Mouse (Mus musculus) heart, embryonic 12.5 days (tissue): ENCODE data around the gene Zan. TPM values are rescaled to one million over a fixed set of nuclear protein-coding genes. Genes with fewer than 3 reads are reported as not detected.

ENCODE experiments used
- ATAC-seq: fragments of 200-750 bp; cut with Nextera tagmentation; 2 replicates; pipeline ENCODE4 v1.8.0; 2017; ENCODE audit warnings: moderate TSS enrichment, moderate library complexity; ENCODE audit not compliant: insufficient number of reproducible peaks, low FRiP score
- H3K27ac ChIP-seq: fragments of 300-500 bp; sonication (generic); 2 replicates; pipeline ENCODE4 v1.5.1; 2016; ENCODE audit warnings: mild to moderate bottlenecking, moderate library complexity; ENCODE audit not compliant: poor library complexity, severe bottlenecking
- H3K27me3 ChIP-seq: fragments of 300-500 bp; sonication (generic); replicated peaks from 2 replicates; pipeline ENCODE4 v1.6.1; 2016; ENCODE audit warnings: mild to moderate bottlenecking, moderate library complexity
- H3K36me3 ChIP-seq: fragments of 300-500 bp; sonication (generic); 2 replicates; pipeline ENCODE4 v1.6.1; 2016; ENCODE audit warnings: mild to moderate bottlenecking, moderate library complexity
- H3K4me1 ChIP-seq: fragments of 300-500 bp; sonication (generic); replicated peaks from 2 replicates; pipeline ENCODE4 v1.6.1; 2016; ENCODE audit warnings: mild to moderate bottlenecking
- H3K4me2 ChIP-seq: fragments of 300-500 bp; sonication (generic); 2 replicates; pipeline ENCODE4 v1.6.1; 2016; ENCODE audit warnings: mild to moderate bottlenecking, moderate library complexity
- H3K4me3 ChIP-seq: fragments of 300-500 bp; sonication (generic); 2 replicates; pipeline ENCODE4 v1.5.1; 2016; ENCODE audit warnings: mild to moderate bottlenecking
- H3K9ac ChIP-seq: fragments of 300-500 bp; sonication (generic); 2 replicates; pipeline ENCODE4 v1.6.1; 2016; ENCODE audit warnings: mild to moderate bottlenecking, moderate library complexity
- H3K9me3 ChIP-seq: fragments of 300-500 bp; sonication (generic); replicated peaks from 2 replicates; pipeline ENCODE4 v1.6.1; 2016; ENCODE audit warnings: mild to moderate bottlenecking, moderate library complexity
- WGBS: fragments of 180-500 bp; shearing (Covaris S2); methylation state at CpG from one replicate; pipeline ENCODE4 v1.1.7; 2016; 5-methylcytosine and 5-hydroxymethylcytosine counted together
- polyA plus RNA-seq: library from polyadenylated mRNA; unstranded; fragments of >200 nt; fragmentation: Nextera tagmentation; extraction: Ambion mirVana; gene quantifications from 2 replicates; pipeline ENCODE4 v1.2.1, GENCODE M21; 2016

The Zan gene
- 0.04 TPM in 2 replicates for polyA plus RNA-seq

DNA sequence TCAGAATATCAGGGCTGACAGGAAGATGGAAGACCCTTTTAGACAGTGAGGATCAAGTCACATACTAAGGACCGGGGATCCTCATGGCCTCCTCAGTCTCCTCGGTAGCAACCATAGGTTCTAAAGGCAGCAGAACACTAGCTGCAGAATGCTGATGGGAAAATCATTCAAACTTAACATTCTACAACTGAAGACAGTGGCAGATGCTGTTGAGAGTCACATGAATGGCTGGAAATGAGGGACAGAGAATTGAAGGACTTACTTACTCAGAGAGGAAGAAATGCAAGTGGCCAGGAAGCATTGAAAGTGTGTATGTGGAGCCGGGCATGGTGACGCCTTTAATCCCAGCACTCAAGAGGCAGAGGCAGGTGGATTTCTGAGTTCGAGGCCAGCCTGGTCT is at the start of gene Zan:
Zan (minus strand) TSS at position 101 of the 400 bp plus-strand sequence.
- 79% methylated on average over 5 of the region's 5 CpGs for WGBS
- Histone ChIP-seq H3K4me1 (0 out of 2 replicates have a peak, but pooled peaks cover 3% of the 10 kb centered on the region), H3K4me3 (no peak within 1 kb of the TSS), H3K36me3 (no peaks in the 10 kb centered on the region), H3K9me3 (no peaks in the 10 kb centered on the region), H3K27me3 (no peaks in the 10 kb centered on the region), H3K27ac (no peak within 1 kb of the TSS), H3K9ac (no peak within 1 kb of the TSS), H3K4me2 (no peak within 1 kb of the TSS)
- no peak for ATAC-seq

DNA sequence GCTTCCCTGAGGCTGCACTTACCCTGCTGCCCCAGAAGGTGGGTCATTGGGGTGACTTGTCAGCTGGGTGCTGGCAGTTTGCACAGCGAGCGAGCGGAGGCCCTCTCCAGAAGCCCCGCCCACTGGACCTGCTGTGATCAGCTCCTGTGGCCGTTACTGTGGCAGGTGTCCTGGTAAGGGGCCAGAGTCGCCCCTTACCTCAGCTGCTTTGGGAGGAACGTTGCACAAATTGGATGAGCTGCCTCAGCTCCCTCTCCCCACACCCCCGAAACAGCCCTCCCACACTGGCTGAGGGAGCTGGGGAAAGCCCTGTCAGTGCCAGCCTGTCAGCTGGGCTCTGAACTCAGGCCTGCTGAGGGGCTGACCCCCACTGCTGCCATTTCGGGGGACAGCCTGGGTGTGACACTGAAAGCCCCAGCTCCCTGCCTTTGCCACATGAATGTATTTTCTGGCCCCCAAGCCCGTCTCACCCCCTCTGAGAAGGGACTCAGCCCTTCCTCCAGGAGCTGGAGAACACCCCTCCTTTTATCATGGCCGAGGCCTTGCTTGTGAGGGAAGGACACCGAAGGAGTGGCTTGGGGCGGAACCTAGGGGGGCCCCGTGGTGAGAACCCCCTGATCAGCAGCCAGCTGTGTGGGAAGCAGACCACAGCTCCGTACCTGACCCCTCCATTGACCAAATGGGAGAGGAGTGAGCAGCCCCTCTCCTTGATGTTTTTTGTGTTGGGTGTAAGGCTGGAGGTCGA is 49.5 kb upstream of the Zan start:
- H3K27ac ChIP-seq, result peak overlapping the region; percentile 22; the same call in 1 of the 2 replicates
- H3K4me1 ChIP-seq, result peaks cover 33% of the 10 kb centered on the region
- H3K36me3 ChIP-seq, result peaks cover 86% of the 10 kb centered on the region
- H3K9me3 ChIP-seq, result no peaks in the 10 kb centered on the region
- H3K4me2 ChIP-seq, result no peak overlapping the region
- H3K4me3 ChIP-seq, result no peak overlapping the region
- 0 out of 2 replicates have a peak overlapping the region, but pooled peaks have one; percentile 12 for H3K9ac ChIP-seq
- H3K27me3 ChIP-seq, result no peaks in the 10 kb centered on the region
- no peak; the same call in 1 of the 2 replicates for ATAC-seq
- WGBS, result 53% methylated on average over 16 of the region's 16 CpGs

GRCm38 (mm10) chr5:137525511-137525910 is 48.6 kb upstream of the Zan start:
- no peaks in the 10 kb centered on the region for H3K9me3 ChIP-seq
- peak overlapping the region; percentile 28; the same call in 1 of the 2 replicates for H3K27ac ChIP-seq
- H3K4me3 ChIP-seq, result no peak overlapping the region
- WGBS, result 79% methylated on average over 16 of the region's 16 CpGs
- H3K27me3 ChIP-seq, result no peaks in the 10 kb centered on the region
- no peak overlapping the region for H3K4me2 ChIP-seq
- ATAC-seq, result no peak
- H3K4me1 ChIP-seq, result peaks cover 28% of the 10 kb centered on the region
- no peak overlapping the region for H3K9ac ChIP-seq
- peaks cover 94% of the 10 kb centered on the region for H3K36me3 ChIP-seq

DNA sequence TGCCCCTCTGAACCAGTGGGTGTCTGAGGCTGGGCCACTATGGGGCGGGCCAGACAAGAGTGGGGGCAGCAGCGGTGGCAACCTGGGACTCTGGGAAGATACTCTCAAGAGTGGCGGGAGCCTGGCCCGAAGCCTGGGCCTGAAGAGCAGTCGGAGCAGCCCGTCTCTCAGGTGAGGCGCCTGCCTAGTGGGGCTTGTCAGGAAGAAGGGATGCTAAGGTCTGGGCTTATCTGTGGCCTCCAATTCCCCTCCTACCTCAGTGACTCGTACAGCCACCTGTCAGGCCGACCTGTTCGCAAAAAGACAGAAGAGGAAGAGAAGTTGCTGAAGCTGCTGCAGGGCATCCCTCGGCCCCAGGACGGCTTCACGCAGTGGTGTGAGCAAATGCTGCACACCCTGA is 47.8 kb upstream of the Zan start:
- no peak overlapping the region for H3K4me2 ChIP-seq
- H3K27ac ChIP-seq, result no peak overlapping the region
- H3K4me1 ChIP-seq, result peaks cover 20% of the 10 kb centered on the region
- H3K9me3 ChIP-seq, result no peaks in the 10 kb centered on the region
- no peak for ATAC-seq
- H3K9ac ChIP-seq, result no peak overlapping the region
- H3K36me3 ChIP-seq, result peaks cover 96% of the 10 kb centered on the region
- no peak overlapping the region for H3K4me3 ChIP-seq
- WGBS, result 86% methylated on average over 13 of the region's 13 CpGs
- no peaks in the 10 kb centered on the region for H3K27me3 ChIP-seq

GRCm38 (mm10) chr5:137524251-137524515 is 47.3 kb upstream of the Zan start:
- WGBS, result 86% methylated on average over 8 of the region's 8 CpGs
- ATAC-seq, result no peak
- no peak overlapping the region for H3K4me3 ChIP-seq
- H3K9me3 ChIP-seq, result no peaks in the 10 kb centered on the region
- H3K27ac ChIP-seq, result no peak overlapping the region
- H3K9ac ChIP-seq, result no peak overlapping the region
- H3K27me3 ChIP-seq, result no peaks in the 10 kb centered on the region
- no peak overlapping the region for H3K4me2 ChIP-seq
- peaks cover 96% of the 10 kb centered on the region for H3K36me3 ChIP-seq
- peaks cover 18% of the 10 kb centered on the region for H3K4me1 ChIP-seq

- Histone ChIP-seq H3K27me3 (no peaks in the 10 kb centered on the region), H3K27ac (no peak overlapping the region), H3K4me1 (peaks cover 18% of the 10 kb centered on the region), H3K36me3 (peaks cover 96% of the 10 kb centered on the region), H3K4me3 (no peak overlapping the region), H3K4me2 (no peak overlapping the region), H3K9me3 (no peaks in the 10 kb centered on the region), H3K9ac (no peak overlapping the region)
- ATAC-seq, result no peak
- 85% methylated on average over 25 of the region's 25 CpGs for WGBS
Measured at GRCm38 (mm10) chr5:137523396-137524250, 46.8 kb upstream of the Zan start.

GRCm38 (mm10) chr5:137522711-137523110 is 45.8 kb upstream of the Zan start:
- Histone ChIP-seq H3K36me3 (peaks cover 96% of the 10 kb centered on the region), H3K4me3 (no peak overlapping the region), H3K9ac (no peak overlapping the region), H3K4me2 (no peak overlapping the region), H3K9me3 (no peaks in the 10 kb centered on the region), H3K27ac (no peak overlapping the region), H3K4me1 (peaks cover 13% of the 10 kb centered on the region), H3K27me3 (no peaks in the 10 kb centered on the region)
- WGBS, result 81% methylated on average over 11 of the region's 11 CpGs
- no peak for ATAC-seq

DNA sequence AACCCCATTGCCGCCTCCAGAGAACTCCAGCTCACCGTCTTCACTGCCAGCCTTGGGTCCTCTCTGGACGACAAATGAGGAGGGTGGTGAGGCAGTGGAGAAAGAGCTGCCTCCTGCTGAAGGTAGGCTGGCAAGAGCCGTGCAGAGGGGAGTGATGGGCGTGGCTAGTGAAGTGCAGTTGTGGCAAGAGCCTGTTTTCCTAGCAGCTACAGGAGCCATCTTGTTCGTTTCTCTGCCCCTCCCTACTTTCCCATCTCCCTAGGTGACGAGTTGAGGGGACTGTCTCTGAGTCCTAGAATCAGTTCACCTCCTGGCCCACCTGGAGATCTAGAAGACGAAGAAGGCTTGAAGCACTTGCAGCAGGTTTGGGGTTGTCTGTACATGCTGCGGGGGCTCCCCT is 45.0 kb upstream of the Zan start:
- 79% methylated on average over 9 of the region's 9 CpGs for WGBS

DNA sequence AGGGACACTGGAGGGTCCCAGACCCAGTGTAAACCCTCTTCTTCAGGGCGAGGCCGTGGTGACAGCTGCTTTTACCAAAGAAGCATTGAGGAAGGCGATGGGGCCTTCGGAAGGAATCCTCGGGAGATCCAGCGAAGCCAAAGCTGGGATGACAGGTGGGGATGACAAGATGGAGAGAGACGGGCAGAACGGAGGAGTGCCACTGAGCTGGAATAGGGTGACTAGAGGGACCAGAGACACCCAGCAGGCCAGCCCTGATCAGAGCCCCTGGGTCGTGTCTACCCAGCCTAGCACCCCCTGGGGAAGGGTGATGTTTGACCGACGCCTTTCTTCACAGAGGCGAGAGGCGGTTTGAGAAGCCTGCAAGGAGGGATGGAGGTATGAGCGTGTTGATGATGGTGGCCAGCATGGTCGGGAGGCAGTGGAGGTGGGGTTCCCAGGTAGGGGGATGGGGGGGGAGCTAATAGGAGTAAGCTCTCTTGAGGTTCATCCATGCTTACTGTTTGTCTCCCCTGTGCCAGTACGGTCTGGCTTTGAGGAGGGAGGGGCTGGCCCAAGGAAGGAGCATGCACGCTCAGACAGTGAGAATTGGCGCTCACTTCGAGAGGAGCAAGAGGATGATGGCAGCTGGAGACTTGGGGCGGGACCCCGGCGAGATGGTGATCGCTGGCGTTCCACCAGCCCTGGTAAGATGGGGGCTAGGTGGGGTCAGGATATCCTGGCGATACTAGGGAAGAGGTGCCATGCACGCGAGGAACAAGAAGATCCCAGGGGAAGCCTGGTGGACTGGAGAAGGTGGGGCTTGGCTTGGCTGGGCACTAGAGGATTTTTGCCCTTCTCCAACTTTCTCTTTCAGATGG is 43.1 kb upstream of the Zan start:
- H3K36me3 ChIP-seq, result peaks cover 79% of the 10 kb centered on the region
- H3K27me3 ChIP-seq, result no peaks in the 10 kb centered on the region
- H3K9ac ChIP-seq, result 0 out of 2 replicates have a peak overlapping the region, but pooled peaks have one; percentile 5
- H3K9me3 ChIP-seq, result no peaks in the 10 kb centered on the region
- H3K4me2 ChIP-seq, result no peak overlapping the region
- no peak overlapping the region for H3K27ac ChIP-seq
- no peaks in the 10 kb centered on the region for H3K4me1 ChIP-seq
- ATAC-seq, result no peak
- no peak overlapping the region for H3K4me3 ChIP-seq
- whole genome bisulfite sequencing, result 91% methylated on average over 27 of the region's 27 CpGs

More for the DNA sequence above, 45.0 kb upstream of the Zan start:
- ATAC-seq, result no peak
- H3K4me1 ChIP-seq, result peaks cover 9% of the 10 kb centered on the region
- no peaks in the 10 kb centered on the region for H3K27me3 ChIP-seq
- H3K27ac ChIP-seq, result no peak overlapping the region
- H3K9me3 ChIP-seq, result no peaks in the 10 kb centered on the region
- no peak overlapping the region for H3K9ac ChIP-seq
- H3K4me3 ChIP-seq, result no peak overlapping the region
- H3K4me2 ChIP-seq, result no peak overlapping the region
- H3K36me3 ChIP-seq, result peaks cover 96% of the 10 kb centered on the region

DNA sequence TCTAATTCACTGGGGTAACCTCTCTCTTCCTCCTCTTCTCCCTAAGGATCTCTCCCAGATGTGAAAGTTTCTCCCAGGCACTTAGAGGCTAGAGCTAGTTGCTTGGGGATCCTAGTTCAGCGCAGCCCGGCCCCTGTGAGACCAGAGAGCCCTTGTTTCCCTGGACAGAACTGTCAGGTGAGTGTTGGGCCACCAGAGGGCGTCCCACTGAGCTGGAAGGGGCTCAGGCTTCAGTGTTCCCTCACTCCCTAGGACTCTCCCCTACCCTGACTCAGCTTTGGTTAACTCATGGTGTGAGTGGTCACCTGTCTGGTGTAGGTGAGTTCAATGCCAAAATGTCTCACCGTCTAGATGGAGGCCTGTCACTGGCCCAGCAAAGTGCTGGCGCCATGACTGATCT is 41.6 kb upstream of the Zan start, which contains the start of gene Gigyf1:
Gigyf1 (plus strand) TSS at position 113 of the 400 bp plus-strand sequence.
- H3K27ac ChIP-seq, result no peak within 1 kb of the TSS
- WGBS, result 72% methylated on average over 5 of the region's 5 CpGs

More for the DNA sequence above, 41.6 kb upstream of the Zan start, which contains the start of gene Gigyf1:
- no peaks in the 10 kb centered on the region for H3K9me3 ChIP-seq
- no peak within 1 kb of the TSS for H3K4me2 ChIP-seq
- H3K9ac ChIP-seq, result 0 out of 2 replicates have a peak within 1 kb of the TSS, but pooled peaks have one; percentile 7
- H3K36me3 ChIP-seq, result peaks cover 70% of the 10 kb centered on the region
- ATAC-seq, result no peak
- peaks cover 14% of the 10 kb centered on the region for H3K4me1 ChIP-seq
- no peaks in the 10 kb centered on the region for H3K27me3 ChIP-seq
- H3K4me3 ChIP-seq, result no peak within 1 kb of the TSS
